Mouse (Mus musculus) adrenal gland, postnatal 0 days (tissue): ENCODE data around the gene Mfap1b. TPM values are rescaled to one million over a fixed set of nuclear protein-coding genes. Genes with fewer than 3 reads are reported as not detected.

Source experiments
- microRNA-seq: library from miRNA; unstranded; fragments of <30 nt; microRNA quantifications from one replicate; pipeline ENCODE4, GENCODE M21; 2016; ENCODE audit warnings: borderline replicate concordance; ENCODE audit not compliant: insufficient number of aligned reads
- polyA plus RNA-seq: library from polyadenylated mRNA; unstranded; fragments of >200 nt; fragmentation: Nextera tagmentation; extraction: Ambion mirVana; gene quantifications from 2 replicates; pipeline ENCODE4 v1.2.1, GENCODE M21; 2015

Gene Mfap1b
- 45.3 and 47.8 TPM in 2 replicates for polyA plus RNA-seq

GRCm38 (mm10) chr2:121473301-121474179, at the start of gene Mfap1b:
Gene Mfap1b, minus strand, starts transcription at chr2:121474067.

GRCm38 (mm10) chr2:121505942-121506882, 32.3 kb upstream of the Mfap1b start, which contains the start of the genes Mfap1a and Wdr76:
Gene Mfap1a, minus strand, starts transcription at chr2:121506665.
Gene Wdr76, plus strand, starts transcription at chr2:121506723.

DNA sequence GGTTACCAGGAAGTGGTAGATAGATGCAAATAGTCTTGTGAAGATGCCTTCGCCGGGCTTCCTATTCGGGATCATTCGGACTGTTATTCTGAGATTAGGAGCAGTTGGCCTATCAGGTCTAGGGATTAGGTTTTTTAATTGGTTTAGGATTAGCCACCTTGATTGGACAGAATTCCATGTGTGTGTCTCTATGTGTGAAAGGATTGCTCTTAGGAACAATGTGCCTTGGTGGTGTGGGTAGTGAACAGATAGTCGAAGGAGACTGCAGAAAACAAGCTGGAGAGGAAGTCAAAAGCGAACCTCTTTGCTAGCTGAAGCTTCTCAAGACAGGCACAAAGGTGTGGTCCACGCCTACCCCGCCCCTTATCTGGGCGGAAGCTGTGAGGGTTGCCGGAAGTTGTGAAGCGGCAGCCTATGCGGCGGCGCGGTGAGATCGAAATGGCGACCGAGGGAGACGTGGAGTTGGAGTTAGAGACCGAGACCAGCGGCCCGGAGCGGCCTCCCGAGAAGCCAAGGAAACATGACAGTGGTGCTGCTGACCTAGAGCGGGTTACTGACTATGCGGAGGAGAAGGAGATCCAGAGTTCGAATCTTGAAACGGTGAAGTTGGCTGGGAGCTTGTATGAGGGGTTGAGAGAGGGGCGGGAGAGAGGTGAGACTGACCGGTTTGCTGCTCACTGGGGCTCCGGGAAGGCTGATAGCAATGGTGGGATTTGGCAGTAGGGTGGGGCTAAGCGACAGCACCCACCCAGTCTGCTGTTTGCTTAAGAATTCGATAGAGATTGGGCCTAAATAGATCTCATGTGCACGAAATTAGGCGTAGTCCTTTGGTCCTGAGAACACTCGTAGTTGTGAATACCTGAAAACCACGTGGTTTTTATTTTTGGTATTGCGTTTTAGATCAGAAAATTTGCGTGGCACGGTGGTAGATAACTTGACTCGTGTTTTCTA, 16.9 kb downstream of the Mfap1b start, which contains the start of gene Serinc4:
Gene Serinc4, minus strand, starts transcription at position 90 of the 951 bp plus-strand sequence.

GRCm38 (mm10) chr2:121452990-121453389, 20.9 kb downstream of the Mfap1b start, which contains the start of gene Hypk:
Gene Hypk, plus strand, starts transcription at chr2:121453290.

GRCm38 (mm10) chr2:121448739-121449535, 24.9 kb downstream of the Mfap1b start, which contains the start of gene Serf2:
Gene Serf2, plus strand, starts transcription at chr2:121449195.

GRCm38 (mm10) chr2:121444178-121444577, 29.7 kb downstream of the Mfap1b start, which contains the start of gene Ell3:
Gene Ell3, minus strand, starts transcription at chr2:121444278.

DNA sequence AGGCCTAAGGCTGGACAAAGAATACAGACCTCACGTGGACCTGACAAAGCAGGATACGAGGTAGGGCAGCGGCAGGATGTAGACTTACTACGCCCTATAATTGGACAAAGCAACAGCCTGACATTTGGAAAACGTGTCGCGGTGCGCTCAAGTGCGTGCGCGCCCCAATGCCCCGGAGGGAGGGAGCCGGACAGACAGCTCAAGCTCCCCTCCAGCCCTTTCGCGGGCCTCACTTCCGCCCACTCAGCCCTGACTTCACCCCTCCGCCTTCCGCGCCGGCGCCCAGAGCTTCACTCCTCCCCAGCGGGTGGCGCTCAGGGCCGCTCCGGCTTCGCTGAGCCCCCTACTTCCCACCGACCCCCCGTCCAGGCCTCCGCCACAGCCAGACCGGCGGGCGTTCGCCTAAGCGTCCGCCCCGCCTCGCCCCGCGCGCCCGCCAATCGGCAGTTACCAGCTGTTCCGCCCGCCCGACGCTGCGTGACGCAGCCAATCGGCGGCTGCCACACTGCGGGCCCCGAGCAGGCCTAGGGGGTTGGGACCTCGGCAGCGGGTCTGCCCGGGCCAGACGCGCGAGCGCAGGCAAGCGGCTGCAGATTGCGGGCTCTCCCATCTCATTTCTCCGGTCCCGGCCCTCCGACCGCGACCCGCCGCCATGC, 60.4 kb downstream of the Mfap1b start, which contains the start of the genes Pdia3 and Catsper2:
Gene Pdia3, plus strand, starts transcription at position 389 of the 656 bp plus-strand sequence.
Gene Catsper2, minus strand, starts transcription at position 406 of the 656 bp plus-strand sequence.

Small RNA genes lying within 50 kb of the gene (microRNA-seq; reads per million reads assigned to microRNA genes)
- not detected for gene Gm22953

Other genes starting within 250 kb of the Mfap1b start
- gene Trp53bp1, start 202.7 kb downstream of the Mfap1b start, polyA plus RNA-seq = 20.4 and 25.4 TPM in 2 replicates
- 2.8 and 6.2 TPM in 2 replicates for gene Map1a, start 184.5 kb downstream of the Mfap1b start, polyA plus RNA-seq
- gene Ppip5k1, start 118.7 kb downstream of the Mfap1b start, polyA plus RNA-seq = 9.3 and 11.4 TPM in 2 replicates
- gene Ckmt1, start 116.4 kb downstream of the Mfap1b start, polyA plus RNA-seq = 6.4 and 19.6 TPM in 2 replicates
- not detected in 2 replicates for gene Strc, start 86.9 kb downstream of the Mfap1b start, polyA plus RNA-seq
- gene Pdia3, start 60.3 kb downstream of the Mfap1b start, polyA plus RNA-seq = 392 and 541 TPM in 2 replicates
- gene Catsper2, start 60.3 kb downstream of the Mfap1b start, polyA plus RNA-seq = 1.6 and 3.3 TPM in 2 replicates
- gene Ell3, start 29.8 kb downstream of the Mfap1b start, polyA plus RNA-seq = 0.43 and 1.2 TPM in 2 replicates
- 441 and 474 TPM in 2 replicates for gene Serf2, start 24.9 kb downstream of the Mfap1b start, polyA plus RNA-seq
- gene Hypk, start 20.8 kb downstream of the Mfap1b start, polyA plus RNA-seq = 102 and 125 TPM in 2 replicates
- 0.17 and 0.38 TPM in 2 replicates for gene Serinc4, start 17.3 kb downstream of the Mfap1b start, polyA plus RNA-seq
- gene Mfap1a, start 32.6 kb upstream of the Mfap1b start, polyA plus RNA-seq = 13.8 and 16.9 TPM in 2 replicates
- gene Wdr76, start 32.7 kb upstream of the Mfap1b start, polyA plus RNA-seq = 2.9 and 5.0 TPM in 2 replicates